Mouse (Mus musculus) thymus, adult 2 months (tissue): Measurements from ENCODE around the gene Ltbp1. TPM values are rescaled to one million over a fixed set of nuclear protein-coding genes. Genes with fewer than 3 reads are reported as not detected.

Source experiments
- DNase-seq: peaks from one replicate; pipeline ENCODE4 v3.0.0; 2021
- H3K27ac ChIP-seq: fragments of 200-500 bp; 2 replicates; pipeline ENCODE4 v1.5.1; 2012; ENCODE audit warnings: low read length, control low read depth; ENCODE audit not compliant: control insufficient read depth, insufficient read depth
- H3K27me3 ChIP-seq: fragments of 200-500 bp; 2 replicates; pipeline ENCODE4 v1.6.1; 2012; ENCODE audit warnings: mild to moderate bottlenecking, low read length, moderate library complexity, mixed read lengths; ENCODE audit not compliant: control insufficient read depth, insufficient read depth
- H3K36me3 ChIP-seq: fragments of 200-500 bp; 2 replicates; pipeline ENCODE4 v1.6.1; 2012; ENCODE audit warnings: mild to moderate bottlenecking, low read length, moderate library complexity; ENCODE audit not compliant: control insufficient read depth, insufficient read depth
- H3K4me1 ChIP-seq: fragments of 200-500 bp; replicated peaks from 2 replicates; pipeline ENCODE4 v1.6.1; 2012; ENCODE audit warnings: low read length; ENCODE audit not compliant: control insufficient read depth, insufficient read depth
- H3K4me3 ChIP-seq: fragments of 200-500 bp; 2 replicates; pipeline ENCODE4 v1.5.1; 2012; ENCODE audit warnings: mild to moderate bottlenecking, low read length, control low read depth, moderate library complexity; ENCODE audit not compliant: control insufficient read depth, insufficient read depth
- CTCF ChIP-seq: fragments of 200-500 bp; IDR thresholded peaks from 2 replicates; pipeline ENCODE4 v1.5.1; 2012; ENCODE audit warnings: mild to moderate bottlenecking, control low read depth, low read length, moderate library complexity, borderline replicate concordance; ENCODE audit not compliant: control insufficient read depth, poor library complexity, insufficient read depth; ENCODE audit errors: extremely low read depth
- POLR2A ChIP-seq: fragments of 200-500 bp; IDR thresholded peaks from 2 replicates; pipeline ENCODE4 v1.6.1; 2012; ENCODE audit warnings: mild to moderate bottlenecking, low read length, control low read depth, moderate library complexity; ENCODE audit not compliant: control insufficient read depth, poor library complexity, insufficient read depth; ENCODE audit errors: extremely low read depth
- WGBS: fragments of 180-500 bp; shearing (Covaris S2); methylation state at CpG from one replicate; pipeline ENCODE4 v1.1.7; 2018; 5-methylcytosine and 5-hydroxymethylcytosine counted together
- polyA plus RNA-seq: library from polyadenylated mRNA; depleted of rRNA; stranded (reverse); fragments of >200 nt; gene quantifications from 2 replicates; pipeline ENCODE4 v1.2.3, GENCODE M21; 2012

The Ltbp1 gene
- polyA plus RNA-seq, 1 experiment, result 4.0 TPM

DNA sequence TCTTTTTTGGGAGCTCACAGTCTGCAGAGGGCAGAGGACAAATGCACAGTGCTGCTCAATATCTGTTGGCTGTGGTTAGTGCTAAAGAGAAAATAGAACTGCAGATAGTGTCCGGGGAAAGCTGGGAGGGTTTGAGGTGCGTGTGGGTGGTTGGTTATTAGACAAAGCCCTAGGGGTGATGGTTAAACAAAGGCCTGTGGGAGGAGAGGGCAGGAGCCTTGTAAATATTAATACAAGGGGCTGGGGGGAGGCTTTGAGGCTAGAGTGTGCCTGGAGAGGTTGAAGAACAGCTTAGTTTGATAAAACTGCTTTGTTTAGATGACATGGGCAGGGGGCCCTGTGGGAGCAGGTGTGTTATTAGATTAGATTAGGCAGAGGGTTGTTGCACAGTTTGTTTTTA is 65.8 kb downstream of the Ltbp1 start:
- Histone ChIP-seq H3K4me3 (no peak overlapping the region), H3K27me3 (no peaks in the 10 kb centered on the region), H3K4me1 (no peaks in the 10 kb centered on the region), H3K36me3 (no peaks in the 10 kb centered on the region), H3K27ac (no peak overlapping the region)
- DNase-seq, result no peak
- WGBS, result 51% methylated on average over 2 of the region's 2 CpGs
- TF ChIP-seq CTCF, result no peak
- TF ChIP-seq POLR2A, result no peak

DNA sequence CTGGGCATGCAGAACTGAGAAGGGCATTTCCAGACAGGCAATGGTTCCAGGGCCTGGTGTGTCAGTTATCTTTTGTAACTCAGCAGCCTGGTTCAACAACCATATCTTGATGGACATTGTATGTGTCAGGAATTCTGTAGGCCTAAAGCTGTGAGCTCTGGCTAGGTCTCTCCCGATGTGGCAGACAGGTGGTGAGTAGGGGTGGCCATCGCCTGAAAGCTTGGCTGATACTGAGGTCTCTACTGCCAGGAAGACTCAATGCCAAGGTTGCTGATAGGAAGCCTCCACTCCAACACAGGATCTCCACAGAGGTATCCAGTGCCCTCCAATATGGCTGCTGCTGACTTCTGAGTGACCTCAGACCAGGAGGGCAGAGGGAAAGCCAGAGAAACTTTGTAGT is 66.4 kb downstream of the Ltbp1 start:
- DNase-seq, result no peak
- H3K36me3 ChIP-seq, result no peaks in the 10 kb centered on the region
- H3K4me3 ChIP-seq, result no peak overlapping the region
- H3K27ac ChIP-seq, result no peak overlapping the region
- no peaks in the 10 kb centered on the region for H3K27me3 ChIP-seq
- TF ChIP-seq POLR2A (no peak), CTCF (no peak)
- 92% methylated on average over 2 of the region's 2 CpGs for WGBS
- H3K4me1 ChIP-seq, result no peaks in the 10 kb centered on the region

DNA sequence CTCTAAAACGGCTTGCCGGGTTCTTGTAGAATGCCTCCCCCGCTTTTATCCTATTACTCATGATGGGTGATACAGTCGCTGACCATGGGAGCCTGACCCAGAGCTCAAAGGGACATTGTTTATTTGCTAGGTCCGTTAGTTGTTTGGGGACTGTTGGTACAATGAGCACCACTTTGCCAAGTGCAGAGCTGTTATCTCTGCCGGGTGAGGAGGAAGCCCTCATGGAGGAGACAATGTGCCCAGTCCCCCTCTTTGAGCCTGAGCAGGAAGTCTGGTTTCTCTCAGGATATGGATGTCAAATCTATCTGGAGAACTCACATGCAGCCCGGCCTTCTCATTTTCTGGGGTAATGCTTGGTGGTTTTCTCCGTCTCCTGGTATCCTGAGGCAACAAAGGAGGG is 68.5 kb downstream of the Ltbp1 start:
- no peak overlapping the region for H3K27ac ChIP-seq
- H3K36me3 ChIP-seq, result no peaks in the 10 kb centered on the region
- no peak for TF ChIP-seq POLR2A
- no peak for TF ChIP-seq CTCF
- no peaks in the 10 kb centered on the region for H3K27me3 ChIP-seq
- no peak overlapping the region for H3K4me3 ChIP-seq
- H3K4me1 ChIP-seq, result no peaks in the 10 kb centered on the region
- 40% methylated on average over 8 of the region's 8 CpGs for WGBS
- no peak for DNase-seq

DNA sequence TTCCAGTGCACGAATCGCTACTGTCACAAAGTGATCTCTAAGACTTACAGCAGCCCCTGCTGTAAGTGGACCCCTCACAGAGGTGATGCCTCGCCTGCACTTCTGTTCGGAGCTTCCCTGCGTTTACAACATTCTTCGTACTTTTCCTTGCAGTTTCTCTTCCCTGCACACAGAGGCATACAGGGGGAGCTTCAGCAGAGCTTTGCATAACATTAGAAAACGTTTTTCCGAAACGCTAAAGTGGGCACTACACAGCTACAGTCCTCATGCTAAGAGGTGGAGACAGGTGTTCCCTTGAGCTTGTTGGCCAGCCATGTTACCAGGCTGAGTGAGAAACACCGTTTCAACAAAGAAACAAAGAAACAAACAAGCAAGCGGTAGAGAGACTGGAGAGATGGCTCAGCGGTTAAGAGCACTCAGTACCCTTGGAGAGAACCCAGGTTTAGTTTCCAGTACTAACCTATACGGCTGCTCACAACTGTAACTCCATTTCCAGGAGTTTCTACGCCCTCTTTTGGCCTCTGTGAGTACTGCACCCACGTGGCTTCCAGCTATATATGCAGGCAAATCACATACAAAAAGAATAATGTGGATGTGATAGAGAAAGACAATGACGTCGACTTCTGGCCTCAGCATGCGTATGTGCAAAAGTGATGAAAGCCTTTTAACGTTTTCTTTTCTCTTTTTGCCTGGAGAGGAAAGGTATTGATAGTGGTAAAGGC is 69.8 kb downstream of the Ltbp1 start:
- Histone ChIP-seq H3K27ac (no peak overlapping the region), H3K4me3 (no peak overlapping the region), H3K36me3 (no peaks in the 10 kb centered on the region), H3K27me3 (no peaks in the 10 kb centered on the region), H3K4me1 (no peaks in the 10 kb centered on the region)
- no peak for DNase-seq
- TF ChIP-seq POLR2A, result no peak
- no peak for TF ChIP-seq CTCF
- WGBS, result 90% methylated on average over 19 of the region's 19 CpGs

DNA sequence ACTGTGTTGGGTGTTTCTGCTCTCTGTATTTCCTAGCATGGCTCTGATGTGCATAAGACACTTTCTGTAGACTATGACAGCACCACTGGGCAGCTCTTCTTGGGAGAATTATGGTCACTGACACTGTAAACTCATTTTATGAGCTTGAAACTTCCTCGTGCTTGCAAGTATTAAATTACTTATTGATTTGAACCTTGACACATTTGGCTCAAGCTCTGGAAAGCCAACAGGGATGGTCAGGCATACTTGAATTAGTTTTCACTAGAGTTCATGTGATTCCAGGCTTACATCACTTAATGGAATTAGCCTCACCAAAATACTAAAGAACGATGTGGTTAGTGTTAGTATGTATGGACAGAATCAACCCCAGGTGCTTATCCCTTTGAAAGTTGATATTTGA is 76.0 kb downstream of the Ltbp1 start:
- H3K4me1 ChIP-seq, result no peaks in the 10 kb centered on the region
- DNase-seq, result no peak
- H3K27ac ChIP-seq, result no peak overlapping the region
- H3K27me3 ChIP-seq, result no peaks in the 10 kb centered on the region
- no peaks in the 10 kb centered on the region for H3K36me3 ChIP-seq
- TF ChIP-seq CTCF, result no peak
- no peak for TF ChIP-seq POLR2A
- WGBS, result 93% methylated on average over 2 of the region's 2 CpGs
- H3K4me3 ChIP-seq, result no peak overlapping the region

DNA sequence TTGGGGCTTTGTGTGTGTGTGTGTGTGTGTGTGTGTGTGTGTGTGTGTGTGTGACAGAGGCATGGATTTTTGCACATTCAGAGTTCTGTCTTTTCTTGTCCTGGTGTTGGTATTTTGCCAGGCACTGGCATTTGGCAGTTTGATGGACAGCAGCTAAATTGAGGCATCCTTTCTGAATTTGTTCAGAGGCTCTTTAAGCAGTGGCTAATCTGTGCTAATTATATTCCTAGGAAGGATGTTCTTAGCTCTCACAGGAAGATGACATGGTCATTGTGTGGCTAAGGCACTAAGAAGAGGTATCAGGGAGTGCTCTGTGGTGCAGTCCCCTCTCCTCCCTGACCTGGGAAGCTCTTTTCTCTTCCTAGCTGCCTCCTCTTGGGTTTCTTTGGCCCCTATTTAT is 77.1 kb downstream of the Ltbp1 start:
- H3K4me3 ChIP-seq, result no peak overlapping the region
- no peaks in the 10 kb centered on the region for H3K27me3 ChIP-seq
- no peaks in the 10 kb centered on the region for H3K36me3 ChIP-seq
- H3K4me1 ChIP-seq, result no peaks in the 10 kb centered on the region
- TF ChIP-seq POLR2A (no peak), CTCF (no peak)
- DNase-seq, result no peak
- no peak overlapping the region for H3K27ac ChIP-seq
